Mouse (Mus musculus): ENCODE data around the gene Dmd. TPM values are rescaled to one million over a fixed set of nuclear protein-coding genes. Genes with fewer than 3 reads are reported as not detected.

The Dmd gene
- total RNA-seq, 2 experiments from 2014 or later, result 61.1 to 76.0 TPM

- DNase-seq (ENCODE audit: low spot score in 2 of 2), result no peak
- intact Hi-C loops (cut with DNase I), result no loop called here
Observed at GRCm38 (mm10) chrX:84241297-84241859, 1292.7 kb downstream of the Dmd start.

DNA sequence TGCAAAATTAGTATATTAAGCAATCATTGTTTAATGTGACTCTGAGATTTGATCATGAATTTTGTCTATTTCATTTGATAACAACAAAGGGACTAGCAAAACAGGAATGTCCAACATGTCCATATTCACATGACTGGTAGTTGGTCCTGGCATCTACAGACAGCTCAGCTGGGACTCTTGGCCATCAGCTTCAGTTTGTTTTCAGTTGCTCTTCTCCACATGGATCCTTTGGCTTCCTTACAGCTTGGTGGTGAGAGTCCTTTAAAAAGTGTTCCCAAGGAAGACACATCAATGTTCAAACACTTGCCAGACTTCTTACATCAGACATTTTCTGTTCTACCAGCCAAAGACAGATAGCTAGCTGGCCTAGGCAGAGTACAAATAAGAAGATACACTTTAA, 1381.9 kb downstream of the Dmd start:
- intact Hi-C loops (cut with DNase I), result no loop called here
- DNase-seq (ENCODE audit: low spot score in 2 of 2), result no peak

DNA sequence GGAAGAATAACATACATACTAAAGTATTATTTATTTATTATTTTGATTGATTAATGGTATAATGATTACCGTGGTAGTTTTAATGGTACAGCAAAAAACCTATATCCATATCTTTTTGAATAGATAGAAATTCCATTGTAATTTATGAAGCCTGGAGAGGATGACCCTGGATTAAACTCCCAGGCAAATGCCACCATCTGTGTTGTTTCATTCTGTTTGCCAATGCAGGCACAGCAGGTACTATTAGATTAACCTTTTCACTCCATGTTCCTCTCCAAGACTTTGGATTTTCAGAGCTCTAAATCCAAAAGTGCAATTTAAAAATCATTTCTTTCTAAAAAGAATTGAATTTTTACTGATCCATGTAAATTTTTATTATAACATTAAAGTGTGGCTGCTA, 1383.5 kb downstream of the Dmd start:
- intact Hi-C loops (cut with DNase I), result no loop called here
- no peak for DNase-seq (ENCODE audit: low spot score in 2 of 2)

DNA sequence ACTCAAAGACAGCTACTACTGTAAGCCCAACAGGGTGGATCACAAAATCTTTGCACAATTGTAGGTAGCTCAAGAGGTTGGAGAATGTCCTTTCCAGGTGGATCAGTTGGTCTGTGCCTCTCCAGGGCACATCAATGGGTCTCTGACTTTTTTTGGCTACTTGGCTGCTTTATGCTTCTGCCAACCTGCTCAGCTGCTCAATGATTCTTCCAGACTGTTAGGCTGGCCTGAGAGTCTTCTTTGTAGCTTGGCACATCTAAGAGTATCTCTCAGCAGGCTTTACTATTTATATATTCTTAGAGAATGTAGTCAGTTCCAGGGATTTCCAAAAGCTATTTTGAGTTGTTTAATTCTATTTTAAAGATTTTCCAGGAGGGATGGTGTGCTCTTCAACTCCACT, 1416.3 kb downstream of the Dmd start:
- DNase-seq (ENCODE audit: low spot score in 2 of 2), result no peak
- intact Hi-C loops (cut with DNase I), result no loop called here

GRCm38 (mm10) chrX:84435608-84436007, 1486.9 kb downstream of the Dmd start:
- intact Hi-C loops (cut with DNase I), result no loop called here
- DNase-seq (ENCODE audit: low spot score in 2 of 2), result peak; percentile 4 to 41

- intact Hi-C loops (cut with DNase I), result no loop called here
- DNase-seq (ENCODE audit: low spot score in 2 of 2), result no peak
Observed at GRCm38 (mm10) chrX:84436556-84436955, 1487.9 kb downstream of the Dmd start.

GRCm38 (mm10) chrX:84442996-84443395, 1494.3 kb downstream of the Dmd start:
- intact Hi-C loops (cut with DNase I), result no loop called here
- DNase-seq (ENCODE audit: low spot score in 2 of 2), result no peak

DNA sequence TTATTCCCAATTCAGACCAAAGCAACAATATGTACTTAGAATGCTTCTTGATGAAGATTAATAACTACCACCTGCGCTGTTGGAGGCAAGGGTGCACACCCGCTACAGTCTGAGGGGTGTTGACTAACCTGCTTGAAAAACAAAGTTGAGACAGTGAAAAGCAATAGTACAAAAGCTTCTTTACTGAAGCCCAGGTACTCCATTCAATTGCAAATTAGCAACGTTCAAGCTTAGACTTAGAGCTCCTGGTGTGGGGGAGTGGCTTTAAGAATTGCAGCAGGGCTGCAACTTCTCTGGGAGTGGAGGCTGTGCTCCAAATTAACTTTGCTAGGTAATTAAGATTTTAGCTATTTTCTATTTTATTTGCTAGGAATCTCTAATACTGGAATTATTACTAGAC, 1495.3 kb downstream of the Dmd start:
- DNase-seq (ENCODE audit: low spot score in 2 of 2), result no peak
- intact Hi-C loops (cut with DNase I), result no loop called here

GRCm38 (mm10) chrX:84444638-84445037, 1496.0 kb downstream of the Dmd start:
- DNase-seq (ENCODE audit: low spot score in 2 of 2), result no peak
- intact Hi-C loops (cut with DNase I), result no loop called here

DNA sequence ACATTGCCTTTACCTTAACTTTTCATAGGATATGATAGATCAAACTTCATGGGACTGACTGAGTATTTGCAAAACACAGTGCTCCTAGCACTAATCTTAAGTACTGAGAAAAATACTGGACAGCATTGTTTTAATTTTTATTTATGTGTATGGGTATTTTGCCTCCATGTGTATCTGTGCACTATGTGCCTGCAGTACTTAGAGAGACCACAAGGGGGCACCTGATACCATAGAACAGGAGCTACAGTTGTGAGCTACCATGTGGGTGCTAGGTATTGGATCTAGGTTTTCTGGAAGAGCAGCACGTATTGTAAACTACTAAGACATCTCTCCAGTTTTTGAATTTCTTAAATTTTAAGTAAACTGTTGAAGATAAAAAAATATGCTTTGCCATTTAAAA, 1505.8 kb downstream of the Dmd start:
- intact Hi-C loops (cut with DNase I), result no loop called here
- no peak for DNase-seq (ENCODE audit: low spot score in 2 of 2)

- intact Hi-C loops (cut with DNase I), result no loop called here
- DNase-seq (ENCODE audit: low spot score in 2 of 2), result no peak
Observed at GRCm38 (mm10) chrX:84514650-84515366, 1566.1 kb downstream of the Dmd start.

- DNase-seq (ENCODE audit: low spot score in 2 of 2), result no peak
- intact Hi-C loops (cut with DNase I), result no loop called here
Observed at GRCm38 (mm10) chrX:84551995-84552394, 1603.3 kb downstream of the Dmd start.

GRCm38 (mm10) chrX:84553441-84553840, 1604.8 kb downstream of the Dmd start:
- intact Hi-C loops (cut with DNase I), result no loop called here
- DNase-seq (ENCODE audit: low spot score in 2 of 2), result no peak

- intact Hi-C loops (cut with DNase I), result no loop called here
- DNase-seq (ENCODE audit: low spot score in 2 of 2), result no peak
Observed at GRCm38 (mm10) chrX:84598476-84598875, 1649.8 kb downstream of the Dmd start.

DNA sequence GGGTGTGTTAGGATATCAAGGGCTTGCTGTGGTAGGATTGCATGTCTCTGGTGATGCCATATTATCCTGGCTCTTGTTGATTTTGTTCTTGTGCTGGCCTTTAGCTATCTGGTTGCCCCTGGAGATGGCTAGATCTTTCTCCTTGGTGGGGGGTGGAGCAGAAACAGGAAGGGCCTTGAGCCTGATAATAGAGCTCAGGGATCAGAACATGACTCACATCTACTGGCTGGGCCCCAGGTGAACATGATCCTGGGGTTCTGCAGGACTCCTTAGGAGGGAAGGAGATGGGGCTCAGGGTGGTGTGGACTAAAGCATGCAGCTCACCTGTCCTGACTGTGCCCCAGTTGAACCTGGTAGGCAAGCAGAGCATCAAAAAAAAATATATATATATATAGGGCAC, 1691.8 kb downstream of the Dmd start:
- no peak for DNase-seq (ENCODE audit: low spot score in 2 of 2)
- intact Hi-C loops (cut with DNase I), result no loop called here

GRCm38 (mm10) chrX:84747683-84748082, 1799.0 kb downstream of the Dmd start:
- intact Hi-C loops (cut with DNase I), result no loop called here
- DNase-seq (ENCODE audit: low spot score in 2 of 2), result no peak

DNA sequence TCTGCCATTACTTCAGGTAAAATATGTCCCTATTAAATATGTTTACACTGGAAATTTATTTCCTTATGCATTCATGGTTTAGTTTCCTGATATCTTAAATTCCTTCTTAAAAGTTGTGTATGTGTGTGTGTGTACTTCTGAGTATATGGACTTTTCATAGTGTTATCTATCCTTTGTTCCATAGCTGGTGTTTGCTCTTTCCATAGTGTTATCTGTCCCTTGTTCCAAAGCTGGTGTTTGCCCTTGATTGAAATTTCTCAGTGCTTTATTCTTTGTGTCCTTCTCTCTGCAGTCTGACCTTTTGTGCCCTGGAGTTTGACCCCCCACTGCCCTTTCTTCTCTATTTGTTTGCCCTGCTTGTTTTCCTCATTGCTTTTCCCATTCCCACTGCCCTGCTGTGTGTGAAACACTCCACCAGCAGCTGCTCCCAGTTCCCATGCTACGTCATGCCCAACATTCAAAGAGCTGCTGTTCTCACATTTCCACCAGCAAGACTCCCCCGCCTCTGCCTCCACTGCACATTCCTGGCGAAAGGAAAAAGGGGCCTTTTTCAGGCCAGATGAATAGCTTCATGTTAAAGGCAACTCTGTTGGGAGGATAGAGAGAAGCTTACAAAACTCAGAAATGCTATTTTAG, 1911.5 kb downstream of the Dmd start:
- intact Hi-C loops (cut with DNase I), result no loop called here
- peak; percentile 25 to 82 for DNase-seq (ENCODE audit: low spot score in 2 of 2)

DNA sequence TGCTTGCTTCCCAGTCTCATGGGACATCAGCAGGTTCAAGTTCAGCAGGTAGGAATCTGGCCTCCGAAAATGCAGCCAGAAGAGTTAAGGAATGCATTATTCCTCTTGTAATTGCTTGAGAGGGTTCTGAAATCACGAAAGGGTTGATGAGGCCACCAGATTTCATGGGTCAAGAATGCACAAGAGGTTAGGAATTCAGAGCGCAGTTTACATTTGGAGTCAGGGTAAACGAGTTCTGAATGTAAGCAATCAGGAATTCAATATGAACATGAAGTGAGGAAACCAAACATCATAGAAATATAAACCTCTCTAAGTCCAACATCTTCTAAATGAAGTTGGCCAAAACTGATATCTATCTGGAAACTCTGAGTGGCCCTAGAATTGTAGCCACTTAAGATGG, 1924.4 kb downstream of the Dmd start:
- intact Hi-C loops (cut with DNase I), result no loop called here
- no peak for DNase-seq (ENCODE audit: low spot score in 2 of 2)

DNA sequence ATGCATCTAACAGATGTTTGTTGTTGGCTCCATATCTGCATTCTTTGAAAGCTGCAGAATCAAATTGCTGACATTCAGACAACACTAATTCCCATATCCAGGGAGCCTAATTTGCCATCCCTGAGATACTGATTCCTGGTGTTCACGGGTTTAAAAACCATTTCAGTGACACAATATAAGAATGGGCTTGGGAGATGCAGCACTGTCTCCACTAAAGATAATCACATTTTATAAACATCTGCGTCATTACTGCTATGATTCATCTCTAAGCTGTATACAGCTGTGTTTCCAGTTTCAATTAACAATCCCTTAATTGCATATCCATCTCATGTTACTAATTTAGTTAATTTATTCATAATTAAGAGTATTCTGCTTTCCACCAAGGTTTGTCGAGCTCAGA, 1929.5 kb downstream of the Dmd start:
- DNase-seq (ENCODE audit: low spot score in 2 of 2), result no peak
- intact Hi-C loops (cut with DNase I), result no loop called here

DNA sequence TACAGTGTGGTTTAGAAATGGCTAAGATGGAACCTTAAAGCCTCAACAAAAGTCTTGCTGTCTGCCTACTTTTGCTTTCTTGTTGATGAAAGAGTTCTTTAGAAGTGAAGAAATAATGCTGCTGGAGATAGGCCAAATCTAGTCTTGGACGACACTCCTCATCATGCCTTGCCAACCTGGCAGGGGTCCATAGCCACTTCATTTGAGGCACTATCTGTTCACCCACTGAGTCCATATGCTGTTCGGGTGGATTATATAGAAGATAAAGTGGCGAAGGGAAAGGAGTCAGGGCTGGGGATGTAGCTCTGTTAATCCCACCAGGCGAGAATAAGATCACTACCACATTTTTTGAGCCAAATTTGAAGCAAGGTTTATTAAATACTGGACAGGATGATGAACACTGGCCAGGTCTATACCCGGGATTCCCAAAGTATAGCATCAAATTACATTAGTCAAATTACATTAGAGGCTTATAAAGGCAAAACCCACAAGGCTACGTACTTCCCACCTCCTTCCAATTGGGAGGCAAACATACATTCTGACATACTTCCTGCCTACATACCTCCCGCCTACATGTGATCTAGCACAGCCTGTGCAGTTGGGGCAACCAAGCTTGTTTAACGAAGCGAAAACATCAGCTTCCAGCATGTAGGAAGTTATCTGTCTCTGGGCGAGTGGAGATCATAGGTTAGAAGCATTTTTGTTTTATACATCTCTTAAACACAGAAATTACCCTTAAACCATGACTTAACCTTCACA, 1984.2 kb downstream of the Dmd start:
- DNase-seq (ENCODE audit: low spot score in 2 of 2), result peak; percentile 7 to 52
- intact Hi-C loops (cut with DNase I), result no loop called here

DNA sequence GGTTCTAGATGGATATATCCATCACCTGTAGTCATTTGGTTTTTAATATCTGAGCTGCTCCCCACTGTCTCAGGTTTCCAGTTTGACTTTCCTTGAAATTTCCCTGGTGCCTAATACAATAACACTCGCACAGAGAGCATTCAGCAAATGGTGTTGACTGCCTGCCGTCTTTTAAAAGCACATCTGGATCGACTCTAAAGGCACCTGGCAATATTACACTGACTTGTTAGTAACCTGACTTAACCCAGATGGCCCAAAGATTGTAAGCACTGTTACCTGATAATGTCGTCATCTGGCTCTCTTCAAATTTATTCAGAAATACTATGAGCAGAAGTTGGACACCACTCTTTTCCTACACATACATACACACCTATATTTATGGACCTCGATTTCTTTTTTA, 2011.9 kb downstream of the Dmd start:
- intact Hi-C loops (cut with DNase I), result no loop called here
- DNase-seq (ENCODE audit: low spot score in 2 of 2), result no peak
